Mouse (Mus musculus): ENCODE measurements at regions not wholly inside any gene's neighbourhood (a gene's known extent, or its start where the extent isn't known, plus 50 kb on each side); places are given as distances from the start of the nearest gene placed in this dataset.

- DNase-seq (ENCODE audit: extremely low read depth) = no peak
- TF ChIP-seq SMC3 (IDR thresholded peaks at IDR 0.05; ENCODE audit: low read depth, low read length) (no peak), MXI1 (IDR thresholded peaks at IDR 0.05; ENCODE audit: low read depth, low read length) (no peak), ZMIZ1 (IDR thresholded peaks at IDR 0.05; ENCODE audit: low read depth, low read length) (no peak), BHLHE40 (IDR thresholded peaks at IDR 0.05; ENCODE audit: low read depth, low read length) (no peak), EP300 (IDR thresholded peaks at IDR 0.05; ENCODE audit: low read length) (no peak), MAZ (IDR thresholded peaks at IDR 0.05; ENCODE audit: low read depth, low read length) (no peak)
- H3K36me3 ChIP-seq (replicated peaks in 1 of 2; ENCODE audit: control insufficient read depth in 1 of 2, insufficient read depth in 1 of 2, low read length in 1 of 2) = no peaks in the 10 kb centered on the region
- H3K79me2 ChIP-seq (replicated peaks; ENCODE audit: control insufficient read depth, extremely low read depth, insufficient read depth, poor library complexity, severe bottlenecking) = no peaks in the 10 kb centered on the region
- H3K27me3 ChIP-seq (replicated peaks) = no peaks in the 10 kb centered on the region
- H3K4me2 ChIP-seq (ENCODE audit: insufficient read depth, low read depth, poor library complexity, severe bottlenecking) = no peak overlapping the region
- in situ Hi-C loops (cut with MboI; ENCODE audit: low pct_ligation_motif_present, low pct_unique_long_range_greater_than_20kb, low sequenced_read_pairs) = no loop called here
- H3K4me1 ChIP-seq (ENCODE audit: control insufficient read depth in 1 of 2, insufficient read depth in 2 of 2) = no peaks in the 10 kb centered on the region
- no peak overlapping the region for H3K4me3 ChIP-seq (replicated peaks in 1 of 3; ENCODE audit: low read depth in 2 of 3, low read length in 2 of 3, poor library complexity in 1 of 3)
- H3K27ac ChIP-seq (ENCODE audit: insufficient read depth, low read depth) = no peak overlapping the region
- peaks cover 12% of the 10 kb centered on the region for H3K9me3 ChIP-seq (replicated peaks; ENCODE audit: low read length)
- dilution Hi-C loops (cut with MboI; ENCODE audit: extremely low pct_ligation_motif_present, extremely low pct_unique_long_range_greater_than_20kb, low sequenced_read_pairs) = no loop called here
- H3K9ac ChIP-seq (ENCODE audit: insufficient read depth, low read depth) = no peak overlapping the region
Observed at GRCm38 (mm10) chr3:50639907-50640323, 196.5 kb upstream of the Slc7a11 start.

GRCm38 (mm10) chr3:50634457-50635075, 191.2 kb upstream of the Slc7a11 start:
- Histone ChIP-seq H3K4me2 (ENCODE audit: insufficient read depth, low read depth, poor library complexity, severe bottlenecking) (no peak overlapping the region), H3K27me3 (replicated peaks) (no peaks in the 10 kb centered on the region), H3K4me1 (ENCODE audit: control insufficient read depth in 1 of 2, insufficient read depth in 2 of 2) (no peaks in the 10 kb centered on the region), H3K4me3 (replicated peaks in 1 of 3; ENCODE audit: low read depth in 2 of 3, low read length in 2 of 3, poor library complexity in 1 of 3) (no peak overlapping the region), H3K79me2 (replicated peaks; ENCODE audit: control insufficient read depth, extremely low read depth, insufficient read depth, poor library complexity, severe bottlenecking) (no peaks in the 10 kb centered on the region), H3K36me3 (replicated peaks in 1 of 2; ENCODE audit: control insufficient read depth in 1 of 2, insufficient read depth in 1 of 2, low read length in 1 of 2) (no peaks in the 10 kb centered on the region), H3K9me3 (replicated peaks; ENCODE audit: low read length) (peaks cover 6% of the 10 kb centered on the region), H3K27ac (ENCODE audit: insufficient read depth, low read depth) (no peak overlapping the region), H3K9ac (ENCODE audit: insufficient read depth, low read depth) (no peak overlapping the region)
- dilution Hi-C loops (cut with MboI; ENCODE audit: extremely low pct_ligation_motif_present, extremely low pct_unique_long_range_greater_than_20kb, low sequenced_read_pairs) = no loop called here
- in situ Hi-C loops (cut with MboI; ENCODE audit: low pct_ligation_motif_present, low pct_unique_long_range_greater_than_20kb, low sequenced_read_pairs) = no loop called here
- TF ChIP-seq CHD1 (IDR thresholded peaks at IDR 0.05; ENCODE audit: low read depth, low read length) = no peak
- TF ChIP-seq MAZ (IDR thresholded peaks at IDR 0.05; ENCODE audit: low read depth, low read length) = no peak
- no peak for TF ChIP-seq ELF1 (IDR thresholded peaks at IDR 0.05; ENCODE audit: low read depth, low read length)
- TF ChIP-seq JUN (IDR thresholded peaks at IDR 0.05; ENCODE audit: insufficient read depth, low read depth, low read length) = no peak
- no peak for TF ChIP-seq MEF2A (IDR thresholded peaks at IDR 0.05; ENCODE audit: borderline replicate concordance, low read depth, low read length)
- DNase-seq (ENCODE audit: extremely low read depth) = no peak

GRCm38 (mm10) chr3:50631286-50631685, 187.9 kb upstream of the Slc7a11 start:
- peaks cover 3% of the 10 kb centered on the region for H3K9me3 ChIP-seq (replicated peaks; ENCODE audit: low read length)
- no peak overlapping the region for H3K4me2 ChIP-seq (ENCODE audit: insufficient read depth, low read depth, poor library complexity, severe bottlenecking)
- dilution Hi-C loops (cut with MboI; ENCODE audit: extremely low pct_ligation_motif_present, extremely low pct_unique_long_range_greater_than_20kb, low sequenced_read_pairs) = no loop called here
- H3K79me2 ChIP-seq (replicated peaks; ENCODE audit: control insufficient read depth, extremely low read depth, insufficient read depth, poor library complexity, severe bottlenecking) = no peaks in the 10 kb centered on the region
- H3K4me3 ChIP-seq (replicated peaks in 1 of 3; ENCODE audit: low read depth in 2 of 3, low read length in 2 of 3, poor library complexity in 1 of 3) = no peak overlapping the region
- no peak overlapping the region for H3K9ac ChIP-seq (ENCODE audit: insufficient read depth, low read depth)
- H3K4me1 ChIP-seq (ENCODE audit: control insufficient read depth in 1 of 2, insufficient read depth in 2 of 2) = no peaks in the 10 kb centered on the region
- TF ChIP-seq NRF1 (IDR thresholded peaks at IDR 0.05; ENCODE audit: low read depth, low read length) = no peak
- TF ChIP-seq RCOR1 (conservative IDR thresholded peaks at IDR 0.05; ENCODE audit: low read depth, low read length) = no peak
- no peak for TF ChIP-seq BHLHE40 (IDR thresholded peaks at IDR 0.05; ENCODE audit: low read depth, low read length)
- no peak for TF ChIP-seq MAX (IDR thresholded peaks at IDR 0.05; ENCODE audit: low read length)
- no peak for TF ChIP-seq E2F4 (IDR thresholded peaks at IDR 0.05; ENCODE audit: insufficient replicate concordance, low read depth, low read length)
- TF ChIP-seq USF2 (conservative IDR thresholded peaks at IDR 0.05; ENCODE audit: low read depth, low read length) = no peak
- TF ChIP-seq ETS1 (conservative IDR thresholded peaks at IDR 0.05; ENCODE audit: low read depth, low read length) = no peak
- TF ChIP-seq HCFC1 (IDR thresholded peaks at IDR 0.05; ENCODE audit: low read depth, low read length) = no peak
- TF ChIP-seq CHD2 (IDR thresholded peaks at IDR 0.05; ENCODE audit: low read length) = no peak
- no peak for TF ChIP-seq ELF1 (IDR thresholded peaks at IDR 0.05; ENCODE audit: low read depth, low read length)
- TF ChIP-seq CHD1 (IDR thresholded peaks at IDR 0.05; ENCODE audit: low read depth, low read length) = no peak
- TF ChIP-seq TBP (conservative IDR thresholded peaks at IDR 0.05; ENCODE audit: low read depth, low read length) = no peak
- TF ChIP-seq IRF4 (IDR thresholded peaks at IDR 0.05; ENCODE audit: low read depth, low read length) = no peak
- TF ChIP-seq JUN (IDR thresholded peaks at IDR 0.05; ENCODE audit: insufficient read depth, low read depth, low read length) = no peak
- TF ChIP-seq NELFE (IDR thresholded peaks at IDR 0.05; ENCODE audit: low read depth, low read length) = no peak
- no peak for TF ChIP-seq EP300 (IDR thresholded peaks at IDR 0.05; ENCODE audit: low read length)
- TF ChIP-seq SMC3 (IDR thresholded peaks at IDR 0.05; ENCODE audit: low read depth, low read length) = no peak
- in situ Hi-C loops (cut with MboI; ENCODE audit: low pct_ligation_motif_present, low pct_unique_long_range_greater_than_20kb, low sequenced_read_pairs) = no loop called here
- H3K36me3 ChIP-seq (replicated peaks in 1 of 2; ENCODE audit: control insufficient read depth in 1 of 2, insufficient read depth in 1 of 2, low read length in 1 of 2) = no peaks in the 10 kb centered on the region
- H3K27me3 ChIP-seq (replicated peaks) = no peaks in the 10 kb centered on the region
- no peak for DNase-seq (ENCODE audit: extremely low read depth)
- H3K27ac ChIP-seq (ENCODE audit: insufficient read depth, low read depth) = no peak overlapping the region
